ENCODE assay signal across 9 mouse cellular contexts in genomic region chr7:81335705-81336431, GRCm38 (mm10). TPM values are rescaled to one million over a fixed set of nuclear protein-coding genes. Genes with fewer than 3 reads are reported as not detected.
DNase-seq lines count a peak whose midpoint lies in the region; ATAC-seq lines count a peak whose summit lies in the region.
"Had no signal": no experiment of that assay in that cellular context is flagged by ENCODE, and none has a peak within 500 bp of the region (broad histone marks: within the 10 kb centered on the region; RNA-seq: fewer than 3 reads in every experiment).

No protein-coding gene starts in this region.

- no peak overlapping the region for H3K9ac ChIP-seq in stomach, embryonic 14.5 days (replicated peaks; ENCODE audit: low read depth, low read length)
- H3K9ac ChIP-seq: liver, embryonic 13.5 days had no signal

- H3K27me3 ChIP-seq in stomach, embryonic 14.5 days (ENCODE audit: control insufficient read depth, insufficient read depth, low read length): no peaks in the 10 kb centered on the region
- H3K27me3 ChIP-seq: liver, embryonic 13.5 days had no signal

- peak overlapping the region; percentile 28; the same call in 1 of the 2 replicates for H3K27ac ChIP-seq in stomach, embryonic 14.5 days (ENCODE audit: low read length)
- H3K27ac ChIP-seq: liver, embryonic 13.5 days had no signal

- no peaks in the 10 kb centered on the region for H3K9me3 ChIP-seq in stomach, embryonic 14.5 days (ENCODE audit: control insufficient read depth, low read depth, low read length)
- H3K9me3 ChIP-seq: liver, embryonic 13.5 days had no signal

- H3K36me3 ChIP-seq in stomach, embryonic 14.5 days (ENCODE audit: control insufficient read depth, insufficient read depth, low read length): peaks cover 17% of the 10 kb centered on the region; the same call in 1 of the 2 replicates

- H3K4me1 ChIP-seq in stomach, embryonic 14.5 days (ENCODE audit: control insufficient read depth, insufficient read depth, low read length): no peaks in the 10 kb centered on the region

- ATAC-seq in stomach, embryonic 14.5 days (ENCODE audit: insufficient number of reproducible peaks, insufficient read depth, low FRiP score, low read depth): no peak

- no peak overlapping the region for H3K4me2 ChIP-seq in stomach, embryonic 14.5 days (replicated peaks; ENCODE audit: low read depth, low read length)
- H3K4me2 ChIP-seq: liver, embryonic 13.5 days had no signal

- WGBS in stomach, embryonic 14.5 days: 78% methylated on average over 18 of the region's 18 CpGs

- DNase-seq in 3T3-L1 (ENCODE audit: low read depth, low spot score): peak; percentile 56
- DNase-seq in R1 (ENCODE audit: low read depth, low spot score): peak; percentile 89
- DNase-seq in heart, adult 9 months (ENCODE audit: low spot score in 2 of 2): peak; percentile 18 to 44
- peak; percentile 41 to 72 for DNase-seq in kidney, postnatal 25 days
- DNase-seq in thymus, postnatal 4 days: no peak
- no peak for DNase-seq in thymus, postnatal 10 days (ENCODE audit: low spot score in 2 of 2)
- no peak for DNase-seq in layer of hippocampus, postnatal 10 days (ENCODE audit: low spot score in 2 of 2)

- H3K4me3 ChIP-seq in stomach, embryonic 14.5 days (ENCODE audit: low read depth, low read length): no peak overlapping the region
- H3K4me3 ChIP-seq: liver, embryonic 13.5 days had no signal

RNA-seq across cellular contexts. Expression of gene Rps17, which starts 9.2 kb away (rescaled TPM):
- 1,419 and 1,515 TPM in 2 replicates for polyA plus RNA-seq in stomach, embryonic 14.5 days (2014; fragmentation: Nextera tagmentation; extraction: Ambion mirVana)
- total RNA-seq in layer of hippocampus, postnatal 10 days (2021): 100 to 1,000 TPM; 682 to 705 TPM

Comparison
In these comparisons a context has a peak if more than half of its experiments do, and no peak if none do; other contexts are left out.
1. DNase-seq: peak in 3T3-L1 (single experiment), R1 (single experiment), heart, adult 9 months (2 of 2) and kidney, postnatal 25 days (2 of 2); none in thymus, postnatal 4 days (single experiment), thymus, postnatal 10 days (0 of 2) and layer of hippocampus, postnatal 10 days (0 of 2).